Mouse (Mus musculus) C2C12 (cell line): ENCODE data around the gene Rpl39.

Source experiments
- CTCF ChIP-seq: IDR thresholded peaks from one replicate; pipeline ENCODE4 v1.5.1; 2011; ENCODE audit not compliant: control insufficient read depth, insufficient read depth, insufficient read length
- FOSL1 ChIP-seq: IDR thresholded peaks from one replicate; pipeline ENCODE4 v1.8.0; 2011; ENCODE audit warnings: mild to moderate bottlenecking, low read length; ENCODE audit not compliant: poor library complexity, insufficient read depth, severe bottlenecking
- MAX ChIP-seq: IDR thresholded peaks from one replicate; pipeline ENCODE4 v1.6.1; 2011; ENCODE audit warnings: mild to moderate bottlenecking, control low read depth
- MYOD1 ChIP-seq: IDR thresholded peaks from one replicate; pipeline ENCODE4 v1.6.1; 2011; ENCODE audit warnings: low read depth; ENCODE audit not compliant: control insufficient read depth, insufficient read length
- MYOG ChIP-seq: IDR thresholded peaks from one replicate; pipeline ENCODE4 v1.6.1; 2011; ENCODE audit not compliant: control insufficient read depth, insufficient read length; ENCODE audit errors: extremely low read depth
- USF1 ChIP-seq: IDR thresholded peaks from one replicate; pipeline ENCODE4 v1.6.1; 2011; ENCODE audit warnings: low read depth, mild to moderate bottlenecking, control low read depth, moderate library complexity

- no peak for TF ChIP-seq MAX
- TF ChIP-seq CTCF = no peak
- TF ChIP-seq FOSL1 = no peak
- TF ChIP-seq MYOG = no peak
- TF ChIP-seq USF1 = no peak
- TF ChIP-seq MYOD1 = no peak
These were observed 3.6 kb upstream of the Rpl39 start for GRCm38 (mm10) chrX:37088778-37089177.
